In the genomic region with DNA sequence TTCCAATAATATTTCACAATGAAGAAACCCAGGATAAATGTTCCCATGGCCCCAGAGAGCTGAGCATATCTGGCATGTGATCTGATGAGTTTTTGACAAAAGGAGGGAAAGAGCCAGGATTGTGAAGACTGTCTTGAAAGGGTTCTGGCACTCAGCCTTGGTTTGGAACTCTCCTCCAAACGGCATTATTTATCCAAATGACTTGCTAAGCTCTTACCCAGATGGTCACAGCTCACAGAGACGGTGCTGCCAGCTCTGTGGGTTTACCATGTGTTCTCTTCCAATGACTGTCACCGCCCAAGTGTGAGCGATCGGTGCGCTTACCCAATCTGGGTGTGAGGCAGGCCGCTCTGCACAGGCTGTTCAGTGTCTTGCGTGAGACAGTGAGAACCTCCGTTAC, we compare ENCODE assay signal across 9 mouse cellular contexts. TPM values are rescaled to one million over a fixed set of nuclear protein-coding genes. Genes with fewer than 3 reads are reported as not detected.
A peak's percentile ranks its signal among the peaks of the same experiment; 100 is the strongest.
DNase-seq lines count a peak whose midpoint lies in the region; TF ChIP-seq lines count a peak whose summit lies in the region.
"Had no signal": no experiment of that assay in that cellular context is flagged by ENCODE, and none has a peak within 500 bp of the region (broad histone marks: within the 10 kb centered on the region; RNA-seq: fewer than 3 reads in every experiment).

No protein-coding gene starts in this region.

- no peaks in the 10 kb centered on the region for H3K4me1 ChIP-seq in testis, adult 2 months (ENCODE audit: control insufficient read depth, insufficient read depth, low read length)

- no peak for TF ChIP-seq POLR2A in testis, adult 2 months (IDR thresholded peaks at IDR 0.05; ENCODE audit: control insufficient read depth, low read depth, low read length)

- no peak for TF ChIP-seq CTCF in testis, adult 2 months (IDR thresholded peaks at IDR 0.05; ENCODE audit: control insufficient read depth, insufficient read depth, insufficient replicate concordance, low read depth, low read length)

- no peaks in the 10 kb centered on the region for H3K27me3 ChIP-seq in testis, adult 2 months (ENCODE audit: control insufficient read depth, insufficient read depth, low read length)

- intact Hi-C loops in left cerebral cortex, postnatal 36 days (cut with DNase I), result no loop called here

- H3K27ac ChIP-seq in testis, adult 2 months (ENCODE audit: control insufficient read depth, insufficient read depth, low read depth, low read length), result peak overlapping the region; percentile 14; the same call in 1 of the 2 replicates

- H3K36me3 ChIP-seq in testis, adult 2 months (ENCODE audit: control insufficient read depth, insufficient read depth, low read length), result no peaks in the 10 kb centered on the region

- no peak for DNase-seq in testis, postnatal 10 days (ENCODE audit: low spot score)
- peak; percentile 39 to 52 for DNase-seq in frontal cortex, postnatal 14 days (ENCODE audit: low spot score in 2 of 2)
- DNase-seq in left cerebral cortex, postnatal 36 days (ENCODE audit: low spot score in 2 of 2), result peak; percentile 51 to 70
- DNase-seq in right cerebral cortex, postnatal 14 days, result peak; percentile 40
- DNase-seq in yolk sac, embryonic 10.5 days (ENCODE audit: low spot score), result no peak
- DNase-seq in thymus, postnatal 0 days (ENCODE audit: low spot score), result no peak
- no peak for DNase-seq in testis, postnatal 14 days (ENCODE audit: low spot score)

- no peak overlapping the region for H3K4me3 ChIP-seq in testis, adult 2 months (ENCODE audit: control insufficient read depth, low read depth, low read length)
- H3K4me3 ChIP-seq: megakaryocyte, embryonic 14.5 days had no signal

RNA-seq across cellular contexts. Expression of gene Tmem150c, which starts 50.7 kb away (rescaled TPM):
- 4.6 and 5.8 TPM in 2 replicates for polyA plus RNA-seq in testis, adult 2 months (2012; rRNA removed)
- total RNA-seq in left cerebral cortex, postnatal 36 days (2021), result 10 to 100 TPM; 37.6 to 43.7 TPM
- 8.7 and 9.8 TPM in 2 replicates for polyA plus RNA-seq in thymus, postnatal 0 days (2015; fragmentation: Nextera tagmentation; extraction: Ambion mirVana)

Comparison
In these comparisons a context has a peak if more than half of its experiments do, and no peak if none do; other contexts are left out.
1. DNase-seq: peak in frontal cortex, postnatal 14 days (2 of 2), left cerebral cortex, postnatal 36 days (2 of 2) and right cerebral cortex, postnatal 14 days (single experiment); none in testis, postnatal 10 days (single experiment), yolk sac, embryonic 10.5 days (single experiment), thymus, postnatal 0 days (single experiment) and testis, postnatal 14 days (single experiment).